Mouse (Mus musculus) embryo, embryonic 9.5 days (tissue): ENCODE measurements around the gene Gm2026.
"Not testable (repeated sequence)": the region's sequence is repeated elsewhere in the genome, so short reads cannot be mapped to it uniquely, and the experiment has no call there.

Source experiments
- DNase-seq: peaks from one replicate; pipeline ENCODE4 v3.0.0-alpha.2; 2017; ENCODE audit errors: extremely low spot score

Gene Gm2026

GRCm38 (mm10) chr2:175965031-175965430, at the start of gene Gm2026:
TSS of gene Gm2026 (plus strand) at chr2:175965331.
- DNase-seq: not testable (repeated sequence)

GRCm38 (mm10) chr2:175931000-175931399, 34.1 kb upstream of the Gm2026 start, which contains the start of gene Zfp966:
TSS of gene Zfp966 (minus strand) at chr2:175931100.
- DNase-seq: not testable (repeated sequence)
